Mouse (Mus musculus) liver, embryonic 14.5 days (tissue): ENCODE data around the gene Tenm2.

ENCODE experiments used
- CTCF ChIP-seq: IDR thresholded peaks from 2 replicates; pipeline ENCODE4 v1.5.1; 2016; ENCODE audit warnings: antibody characterized with exemption, low read depth, control low read depth
- EP300 ChIP-seq: IDR thresholded peaks from 2 replicates; pipeline ENCODE4 v1.6.1; 2016; ENCODE audit warnings: antibody characterized with exemption, low read depth

GRCm38 (mm10) chr11:37065459-37065858, 170.3 kb downstream of the Tenm2 start:
- TF ChIP-seq CTCF (no peak), EP300 (no peak)
